Mouse (Mus musculus) ovary, postnatal 10 days (tissue): ENCODE measurements around the gene Slc16a11.

ENCODE experiments used
- DNase-seq: peaks from one replicate; pipeline ENCODE4 v3.0.0; 2022; ENCODE audit warnings: low spot score

Slc16a11 gene

DNA sequence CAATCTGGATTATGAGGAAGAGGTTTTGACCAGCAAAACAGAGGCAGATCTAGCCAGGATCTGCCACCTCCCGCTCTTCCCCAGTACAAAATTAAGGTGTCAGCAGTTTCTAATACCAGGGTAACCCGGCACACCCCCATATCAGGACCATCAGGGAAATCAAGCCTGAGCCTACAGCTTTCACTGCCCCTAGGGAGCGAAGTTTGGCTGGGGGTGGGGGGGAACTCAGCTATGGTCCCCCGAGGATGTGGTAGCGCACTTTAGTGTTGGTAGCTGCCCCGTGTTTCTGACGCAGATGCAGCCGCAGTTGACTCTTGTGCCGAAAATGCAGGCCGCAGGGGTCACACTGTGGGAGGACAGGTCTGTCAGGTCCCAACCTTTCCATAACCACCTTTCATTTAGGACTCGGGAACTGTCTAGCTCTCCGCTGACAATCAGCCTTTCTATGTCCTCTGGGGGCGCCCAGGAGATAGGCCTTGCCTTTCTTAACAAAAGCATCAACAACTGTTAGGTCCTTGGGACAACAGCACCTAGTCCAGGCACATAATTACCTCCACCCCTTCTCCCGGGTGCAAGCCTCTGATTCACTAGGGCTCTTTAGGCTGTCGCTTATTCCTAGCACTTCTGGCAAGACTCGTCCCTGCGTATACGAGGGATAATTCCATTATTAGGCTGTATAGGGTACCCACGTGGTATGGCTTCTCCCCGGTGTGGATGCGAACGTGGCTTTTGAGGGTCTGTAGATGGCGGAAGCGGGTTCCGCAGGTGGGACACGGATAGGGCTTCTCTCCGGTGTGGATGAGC lies 13.4 kb downstream of the Slc16a11 start:
- no peak for DNase-seq

DNA sequence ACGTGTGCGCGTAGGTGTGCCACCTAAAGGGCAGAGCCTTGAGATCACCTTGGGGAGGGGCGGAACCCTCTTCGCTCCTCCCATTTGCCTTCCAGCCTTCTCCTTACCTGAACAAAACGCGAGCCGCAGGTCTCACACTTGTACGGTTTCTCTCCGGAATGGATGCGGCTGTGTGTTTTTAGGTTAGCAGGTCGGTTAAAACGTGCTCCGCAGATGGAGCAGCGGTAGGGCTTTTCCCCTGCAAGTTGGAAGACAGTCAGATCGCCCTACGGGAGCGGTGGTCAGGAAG lies 14.0 kb downstream of the Slc16a11 start:
- DNase-seq = no peak

- DNase-seq = no peak
These were observed 14.6 kb downstream of the Slc16a11 start for GRCm38 (mm10) chr11:70227126-70227525.

- no peak for DNase-seq
These were observed 15.2 kb downstream of the Slc16a11 start for GRCm38 (mm10) chr11:70227661-70228245.

DNA sequence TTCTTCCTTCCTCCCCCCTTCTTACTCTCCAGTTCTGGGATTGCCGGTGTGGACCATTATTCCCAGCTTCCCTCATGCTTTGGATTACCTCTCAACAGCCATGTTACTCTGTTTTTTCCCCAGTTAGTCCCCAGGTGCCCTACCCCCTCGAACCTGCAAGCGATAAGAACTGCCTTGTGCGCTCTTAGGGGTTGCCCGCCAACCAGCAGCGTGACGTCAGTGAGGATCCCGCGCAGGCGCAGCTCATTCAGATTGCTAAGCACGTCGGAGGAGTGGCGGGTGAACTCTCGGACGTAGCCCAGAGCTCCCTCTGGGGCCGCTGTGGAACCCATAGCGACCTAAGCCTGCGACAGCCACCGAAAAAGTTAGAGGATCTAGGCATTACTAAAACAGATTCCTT lies 16.3 kb downstream of the Slc16a11 start:
- DNase-seq = no peak

GRCm38 (mm10) chr11:70229260-70230010 lies 16.9 kb downstream of the Slc16a11 start, which contains the start of gene Bcl6b:
Gene Bcl6b, minus strand, starts transcription at chr11:70229798.
- no peak for DNase-seq

- peak; percentile 72 for DNase-seq
These were observed 17.7 kb downstream of the Slc16a11 start for GRCm38 (mm10) chr11:70230239-70230727.

- DNase-seq = peak; percentile 74
These were observed 20.0 kb downstream of the Slc16a11 start for GRCm38 (mm10) chr11:70232546-70232945.

- DNase-seq = no peak
These were observed 20.5 kb downstream of the Slc16a11 start for GRCm38 (mm10) chr11:70233016-70233415.

GRCm38 (mm10) chr11:70234037-70234436 lies 21.5 kb downstream of the Slc16a11 start:
- no peak for DNase-seq

- DNase-seq = no peak
These were observed 21.9 kb downstream of the Slc16a11 start for GRCm38 (mm10) chr11:70234497-70234896.

GRCm38 (mm10) chr11:70235254-70235900 lies 22.8 kb downstream of the Slc16a11 start:
- DNase-seq = no peak

GRCm38 (mm10) chr11:70236717-70237116 lies 24.2 kb downstream of the Slc16a11 start:
- no peak for DNase-seq

DNA sequence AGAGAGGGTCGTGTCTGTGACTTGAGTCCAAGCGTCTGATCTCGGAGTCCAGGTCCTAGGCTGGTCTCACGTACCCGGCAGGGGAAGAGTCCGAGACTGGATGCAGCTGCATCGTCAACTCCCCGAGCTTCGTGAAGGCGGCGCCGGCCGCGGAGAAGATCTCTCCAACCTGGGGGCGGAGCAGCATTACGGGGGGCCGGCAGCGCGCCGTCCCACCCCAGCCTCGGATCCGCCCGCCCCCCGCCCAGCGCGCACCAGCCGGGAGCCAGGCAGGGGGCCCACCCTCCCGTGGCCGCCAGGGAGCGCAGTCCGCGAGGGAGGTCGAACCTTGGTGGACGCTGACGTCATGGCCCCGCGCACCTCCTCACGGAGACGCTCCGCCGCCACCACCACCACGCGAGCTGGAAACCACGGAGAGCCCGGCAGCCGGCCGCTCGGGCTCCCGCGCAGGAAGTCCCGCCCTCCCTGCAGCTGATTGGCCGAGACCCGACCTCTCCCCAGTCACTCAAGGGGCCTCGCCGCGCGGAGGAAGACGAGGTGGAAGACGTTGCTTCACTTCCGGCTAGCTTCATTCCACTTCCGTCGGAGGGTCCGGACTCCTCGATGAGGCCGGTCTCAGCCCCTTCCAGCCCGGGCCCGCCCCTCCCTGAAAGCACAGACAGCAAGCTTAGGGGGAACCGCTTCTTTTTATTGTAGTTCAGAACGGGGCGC lies 25.1 kb downstream of the Slc16a11 start, which contains the start of gene 0610010K14Rik:
Gene 0610010K14Rik (minus strand): TSS at position 458 of the 711 bp plus-strand sequence.
- DNase-seq = peak; percentile 98

DNA sequence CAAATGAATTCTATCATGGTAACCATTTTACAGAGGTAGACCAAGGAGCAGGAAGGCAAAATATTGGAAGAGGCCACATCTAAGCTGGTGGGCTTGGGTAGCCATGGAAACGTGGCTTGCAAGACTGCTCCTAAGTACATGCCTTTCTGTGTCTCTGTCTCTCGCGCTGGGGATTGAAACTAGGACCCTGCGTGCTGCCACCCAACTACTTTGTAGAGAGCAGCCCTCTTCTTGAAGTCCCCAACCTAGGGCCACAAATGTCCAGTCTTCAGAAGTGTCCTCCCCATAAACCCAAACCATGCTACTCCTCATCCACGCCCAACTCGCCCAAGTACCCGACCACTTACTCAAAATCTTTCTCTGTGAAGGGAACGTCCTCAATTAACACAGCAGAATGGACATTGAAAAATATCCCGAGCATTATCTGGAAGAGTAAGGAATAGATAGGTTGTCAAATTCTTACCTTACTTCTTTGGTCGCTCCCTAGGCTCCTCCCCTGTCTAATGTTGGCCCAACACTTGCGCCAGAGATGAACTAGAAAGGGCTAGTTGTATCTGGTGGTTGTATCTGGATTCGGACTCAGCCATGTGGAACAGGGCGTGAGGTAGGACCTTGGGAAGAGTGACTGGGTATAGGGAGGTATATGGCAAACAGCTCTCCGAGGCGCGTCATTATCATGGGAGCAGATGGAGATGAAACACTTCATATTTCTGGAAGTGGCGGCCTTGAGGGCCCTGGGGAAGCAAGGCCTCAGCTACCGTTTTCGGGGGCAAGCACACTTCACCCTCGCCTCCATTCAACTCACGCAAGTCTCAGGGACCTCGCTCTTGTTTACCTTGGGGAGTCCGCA lies 26.3 kb downstream of the Slc16a11 start:
- no peak for DNase-seq

- DNase-seq = peak; percentile 79
These were observed 27.2 kb downstream of the Slc16a11 start, which contains the start of the genes Gm21988 and Rnasek for GRCm38 (mm10) chr11:70239541-70240279. Gene Gm21988, minus strand, starts transcription at chr11:70239830. Gene Rnasek, minus strand, starts transcription at chr11:70239842.

DNA sequence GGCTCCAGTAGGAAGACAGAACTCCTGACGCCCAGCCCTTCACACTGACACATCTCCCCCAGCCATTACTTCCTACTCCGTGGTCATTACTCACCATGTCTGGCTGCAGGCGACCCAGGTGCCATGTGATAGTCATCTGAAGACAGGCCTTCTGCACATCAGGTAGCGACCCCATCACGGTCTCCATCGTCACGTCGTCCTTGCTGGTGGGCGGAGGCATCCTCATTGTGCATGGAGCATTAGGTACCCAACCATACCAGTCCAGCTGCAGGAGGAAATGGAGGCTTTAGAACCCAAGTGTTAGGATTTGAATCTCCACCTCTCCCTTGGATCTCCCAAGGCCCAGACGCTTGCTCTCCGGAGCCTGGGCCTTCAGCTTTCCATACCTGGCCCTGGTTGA lies 30.0 kb downstream of the Slc16a11 start:
- no peak for DNase-seq

GRCm38 (mm10) chr11:70247136-70247845 lies 34.7 kb downstream of the Slc16a11 start:
- no peak for DNase-seq

DNA sequence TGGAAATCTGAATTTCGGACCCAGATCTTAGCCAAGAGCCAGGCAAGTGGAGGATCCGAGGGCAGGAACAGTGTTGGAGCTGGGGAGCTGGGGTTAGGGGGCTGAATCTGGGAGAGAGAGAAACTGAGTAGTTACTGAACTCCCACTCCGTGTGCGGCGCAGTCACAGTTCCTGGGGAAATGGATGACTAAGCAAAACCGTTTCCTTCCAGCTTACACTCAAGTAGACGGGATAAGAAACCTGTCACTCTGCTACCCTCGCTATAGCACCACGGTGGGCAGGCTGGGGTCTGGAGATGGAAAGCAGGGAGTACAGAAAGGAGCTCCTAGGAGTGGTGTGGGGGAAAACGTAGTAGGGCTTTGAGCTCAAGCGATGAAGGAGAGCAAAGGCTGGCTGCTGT lies 37.6 kb downstream of the Slc16a11 start:
- DNase-seq = no peak
